Mouse (Mus musculus) T-helper 2 cell (primary cell): ENCODE measurements around the gene Acsl6.
"Not testable (repeated sequence)": the region's sequence is repeated elsewhere in the genome, so short reads cannot be mapped to it uniquely, and the experiment has no call there.

Experiments used
- in situ Hi-C: fragments of 300-600 bp; cut with MboI, MseI; formaldehyde crosslinking; loops from one replicate; pipeline ENCODE4 v1.15.1; 2025; ENCODE audit warnings: high pct_unique_total_duplicates

Gene Acsl6

GRCm38 (mm10) chr11:54390386-54390785 lies 86.8 kb downstream of the Acsl6 start:
- in situ Hi-C loops: no loop called here

- in situ Hi-C loops: no loop called here
Observed at GRCm38 (mm10) chr11:54391326-54391725, 87.7 kb downstream of the Acsl6 start.

GRCm38 (mm10) chr11:54396686-54397085 lies 93.1 kb downstream of the Acsl6 start:
- in situ Hi-C loops: no loop called here

- in situ Hi-C loops: no loop called here
Observed at GRCm38 (mm10) chr11:54398058-54398457, 94.5 kb downstream of the Acsl6 start.

- in situ Hi-C loops: not testable (repeated sequence)
Observed at GRCm38 (mm10) chr11:54400803-54401202, 97.2 kb downstream of the Acsl6 start.

GRCm38 (mm10) chr11:54404885-54405284 lies 101.3 kb downstream of the Acsl6 start:
- in situ Hi-C loops: no loop called here

- in situ Hi-C loops: no loop called here
Observed at GRCm38 (mm10) chr11:54406930-54407546, 103.4 kb downstream of the Acsl6 start.

GRCm38 (mm10) chr11:54410612-54411011 lies 107.0 kb downstream of the Acsl6 start:
- in situ Hi-C loops: no loop called here

- in situ Hi-C loops: no loop called here
Observed at GRCm38 (mm10) chr11:54413017-54413416, 109.4 kb downstream of the Acsl6 start.
